Mouse (Mus musculus) ES-E14 (cell line): ENCODE results near the gene Calml4. TPM values are rescaled to one million over a fixed set of nuclear protein-coding genes. Genes with fewer than 3 reads are reported as not detected.

ENCODE experiments used
- DNase-seq: peaks from one replicate; pipeline ENCODE4 v3.0.0-alpha.2; 2013; ENCODE audit warnings: low read depth, low spot score
- H3K27ac ChIP-seq: 2 replicates; pipeline ENCODE4 v1.5.1; 2012; ENCODE audit warnings: low read depth, mild to moderate bottlenecking, low read length, moderate library complexity, mixed read lengths; ENCODE audit not compliant: poor library complexity, insufficient read depth, severe bottlenecking
- H3K36me3 ChIP-seq: 2 replicates; pipeline ENCODE4 v1.6.1; 2012; ENCODE audit warnings: mild to moderate bottlenecking, low read length, moderate library complexity, mixed read lengths; ENCODE audit not compliant: control insufficient read depth, poor library complexity, insufficient read depth, severe bottlenecking
- H3K4me1 ChIP-seq, 2 experiments: fragments of 150-350 bp in 1 of 2; sonication (generic) in 1 of 2; 2 replicates each; pipeline ENCODE4 v1.6.1; 2012; ENCODE audit warnings: low read length in 2 of 2, mild to moderate bottlenecking in 1 of 2, mixed read lengths in 1 of 2; ENCODE audit not compliant: control insufficient read depth in 2 of 2, insufficient read depth in 2 of 2, poor library complexity in 1 of 2
- H3K4me3 ChIP-seq, 2 experiments: fragments of 150-350 bp in 1 of 2; sonication (generic) in 1 of 2; 2 replicates each; pipeline ENCODE4 v1.5.1; 2012; ENCODE audit warnings: low read length in 2 of 2, low read depth in 1 of 2, mild to moderate bottlenecking in 1 of 2, mixed read lengths in 1 of 2; ENCODE audit not compliant: insufficient read depth in 1 of 2, poor library complexity in 1 of 2, severe bottlenecking in 1 of 2
- H3K9ac ChIP-seq: 2 replicates; pipeline ENCODE4 v1.6.1; 2012; ENCODE audit warnings: low read depth, mild to moderate bottlenecking, low read length, mixed read lengths; ENCODE audit not compliant: poor library complexity, insufficient read depth, severe bottlenecking
- H3K9me3 ChIP-seq: fragments of 150-350 bp; sonication (generic); 2 replicates; pipeline ENCODE4 v1.6.1; 2012; ENCODE audit warnings: low read depth, mild to moderate bottlenecking, low read length; ENCODE audit not compliant: control insufficient read depth, insufficient read depth
- CHD2 ChIP-seq: IDR thresholded peaks from 2 replicates; pipeline ENCODE4 v1.6.1; 2014; ENCODE audit warnings: mild to moderate bottlenecking, low read depth, low read length, inconsistent platforms
- HCFC1 ChIP-seq: IDR thresholded peaks from 2 replicates; pipeline ENCODE4 v1.6.1; 2012; ENCODE audit warnings: low read length, inconsistent platforms, borderline replicate concordance; ENCODE audit not compliant: insufficient read depth
- MAFK ChIP-seq: IDR thresholded peaks from 2 replicates; pipeline ENCODE4 v1.6.1; 2014; ENCODE audit warnings: mild to moderate bottlenecking, low read depth, low read length, inconsistent platforms; ENCODE audit not compliant: insufficient read depth
- ZC3H11A ChIP-seq: IDR thresholded peaks from 2 replicates; pipeline ENCODE4 v1.6.1; 2012; ENCODE audit warnings: low read depth, mild to moderate bottlenecking, inconsistent platforms, low read length, borderline replicate concordance
- ZNF384 ChIP-seq: IDR thresholded peaks from 2 replicates; pipeline ENCODE4 v1.6.1; 2012; ENCODE audit warnings: low read depth, low read length, inconsistent platforms
- in situ Hi-C, 2 experiments: fragments of 600-800 bp; cut with MboI; formaldehyde crosslinking; loops; one replicate each; pipeline ENCODE4 v1.15.1; 2025; ENCODE audit warnings: low sequenced_read_pairs in 2 of 2, inconsistent platforms in 1 of 2; ENCODE audit not compliant: unreplicated experiment in 2 of 2
- total RNA-seq: library from RNA; depleted of rRNA; stranded (reverse); fragments of 300-350 nt; gene quantifications from 2 replicates; pipeline ENCODE4 v1.2.3, GENCODE M21; 2012

Gene Calml4
- total RNA-seq, 1 experiment = 10.2 TPM

DNA sequence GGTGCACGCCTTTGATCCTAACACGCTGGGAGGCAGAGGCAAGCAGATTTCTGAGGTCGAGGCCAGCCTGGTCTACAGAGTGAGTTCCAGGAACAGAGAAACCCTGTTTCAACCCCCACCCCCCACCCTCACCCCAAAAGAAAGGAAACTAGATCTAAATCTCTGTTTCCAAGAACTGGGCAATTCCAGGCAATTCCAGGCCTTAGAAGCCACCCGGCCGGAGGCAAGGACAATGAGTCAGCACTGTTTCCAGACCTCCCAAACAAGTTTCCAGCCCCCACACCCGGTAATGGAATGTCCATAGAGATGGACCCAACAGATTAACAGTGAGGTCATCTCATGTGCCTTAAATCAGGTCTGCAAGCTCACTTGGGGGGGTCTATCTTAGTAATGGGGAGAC is 28.0 kb upstream of the Calml4 start:
- in situ Hi-C loops = no loop called here
- H3K9ac ChIP-seq = peak overlapping the region; percentile 52
- H3K9me3 ChIP-seq = no peaks in the 10 kb centered on the region
- peak overlapping the region; percentile 1 to 6; a peak in 1 of 4 replicates for H3K4me3 ChIP-seq
- H3K36me3 ChIP-seq = no peaks in the 10 kb centered on the region
- TF ChIP-seq ZNF384 (no peak), MAFK (peak; percentile 96), ZC3H11A (no peak), HCFC1 (no peak), CHD2 (peak; percentile 42; the same call in 1 of the 2 replicates)
- peaks cover 3 to 10% of the 10 kb centered on the region in 2 experiments; a peak in 3 of 4 replicates for H3K4me1 ChIP-seq
- no peak for DNase-seq
- peak overlapping the region; percentile 94 for H3K27ac ChIP-seq

DNA sequence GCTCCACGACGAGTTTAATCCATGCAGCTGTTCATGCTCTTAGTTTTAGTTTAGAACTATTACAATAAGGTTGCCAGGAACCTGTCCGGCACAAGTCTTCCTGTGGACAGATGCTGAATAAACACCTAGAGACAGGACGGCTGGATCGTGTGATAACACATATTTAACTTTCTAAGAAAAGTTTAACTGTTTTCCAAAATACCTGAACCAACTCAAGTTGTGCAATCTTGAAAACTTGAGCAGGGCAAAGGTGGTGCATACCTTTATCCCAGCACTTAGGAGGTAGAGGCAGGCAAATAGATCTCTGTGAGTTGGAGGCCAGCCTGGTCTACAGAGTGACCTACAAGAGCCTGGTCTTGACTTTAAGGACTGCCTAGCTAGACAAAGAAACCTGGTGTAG is 23.0 kb upstream of the Calml4 start:
- no peak for DNase-seq
- no peak for TF ChIP-seq ZNF384
- TF ChIP-seq HCFC1 = no peak
- no peaks in the 10 kb centered on the region for H3K36me3 ChIP-seq
- H3K4me3 ChIP-seq = no peak overlapping the region
- H3K9ac ChIP-seq = no peak overlapping the region
- no peaks in the 10 kb centered on the region for H3K9me3 ChIP-seq
- no peak overlapping the region for H3K27ac ChIP-seq
- peaks cover 6 to 16% of the 10 kb centered on the region in 2 experiments; a peak in 3 of 4 replicates for H3K4me1 ChIP-seq
- in situ Hi-C loops = no loop called here

DNA sequence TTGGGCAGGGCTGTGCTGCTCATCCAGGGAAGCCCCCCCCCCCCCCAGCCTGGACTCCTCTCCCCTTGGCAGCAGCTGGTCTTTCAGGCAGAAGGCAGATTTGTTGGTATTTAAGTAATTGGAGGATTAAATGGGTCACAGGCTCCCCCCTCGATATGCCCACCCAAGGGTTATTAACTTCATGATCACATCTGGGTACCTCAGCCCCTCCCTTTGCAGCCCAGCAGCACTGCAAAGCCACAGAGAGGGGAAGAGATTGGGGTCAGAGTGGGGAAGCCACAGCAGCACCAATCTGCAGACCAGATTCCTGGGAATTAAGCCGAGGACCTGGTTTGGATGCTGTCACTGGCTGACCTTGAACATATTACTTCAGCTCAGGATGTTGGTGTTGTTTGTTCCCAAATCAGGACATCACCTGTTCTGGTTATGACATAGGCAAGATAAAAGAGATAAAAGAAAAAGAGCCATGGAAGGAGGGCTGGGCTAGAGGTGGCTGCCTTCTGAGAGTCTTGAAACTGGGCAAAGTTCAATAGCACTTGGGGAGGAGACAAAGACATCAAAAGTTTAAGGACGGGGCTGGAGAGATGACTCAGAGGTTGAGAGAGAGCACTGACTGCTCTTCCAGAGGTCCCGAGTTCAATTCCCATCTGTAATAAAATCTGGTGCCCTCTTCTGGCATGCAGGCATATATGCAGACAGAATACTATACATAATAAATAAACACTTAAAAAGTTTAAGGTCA is 22.0 kb upstream of the Calml4 start:
- TF ChIP-seq HCFC1 (no peak), MAFK (no peak)
- in situ Hi-C loops = no loop called here
- Histone ChIP-seq H3K9me3 (no peaks in the 10 kb centered on the region), H3K4me1 (peaks cover 5 to 13% of the 10 kb centered on the region in 2 experiments; a peak in 3 of 4 replicates), H3K4me3 (no peak overlapping the region), H3K27ac (no peak overlapping the region), H3K9ac (no peak overlapping the region), H3K36me3 (no peaks in the 10 kb centered on the region)
- DNase-seq = no peak

DNA sequence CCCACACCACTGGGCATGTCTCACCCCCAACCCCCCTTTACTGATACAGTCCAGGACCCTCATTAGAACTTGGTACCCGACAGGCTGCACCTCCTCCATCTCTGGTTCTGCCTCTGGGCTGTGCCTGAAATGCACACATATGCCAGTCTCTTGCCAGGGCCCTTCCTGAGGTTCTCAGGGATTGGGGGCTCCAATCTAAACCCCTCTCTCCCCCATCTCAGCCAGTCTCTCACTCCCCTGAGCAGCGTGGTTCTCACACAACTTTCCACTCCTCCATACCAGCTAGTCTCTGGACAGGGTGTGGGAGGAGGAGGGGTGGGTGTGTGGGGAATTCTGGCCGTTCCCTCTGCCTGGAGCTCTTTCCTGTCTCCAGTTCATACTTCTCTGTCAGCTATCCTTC is 20.3 kb upstream of the Calml4 start:
- H3K9me3 ChIP-seq = no peaks in the 10 kb centered on the region
- H3K4me3 ChIP-seq = peak overlapping the region in 1 of 2 experiments; percentile 59; a peak in 1 of 4 replicates
- TF ChIP-seq MAFK = no peak
- no peak for TF ChIP-seq ZC3H11A
- TF ChIP-seq HCFC1 = no peak
- TF ChIP-seq CHD2 = no peak
- TF ChIP-seq ZNF384 = no peak
- no peak overlapping the region for H3K27ac ChIP-seq
- peaks cover 3 to 13% of the 10 kb centered on the region in 2 experiments; a peak in 3 of 4 replicates for H3K4me1 ChIP-seq
- H3K9ac ChIP-seq = no peak overlapping the region
- no peak for DNase-seq
- no peaks in the 10 kb centered on the region for H3K36me3 ChIP-seq
- in situ Hi-C loops = no loop called here

DNA sequence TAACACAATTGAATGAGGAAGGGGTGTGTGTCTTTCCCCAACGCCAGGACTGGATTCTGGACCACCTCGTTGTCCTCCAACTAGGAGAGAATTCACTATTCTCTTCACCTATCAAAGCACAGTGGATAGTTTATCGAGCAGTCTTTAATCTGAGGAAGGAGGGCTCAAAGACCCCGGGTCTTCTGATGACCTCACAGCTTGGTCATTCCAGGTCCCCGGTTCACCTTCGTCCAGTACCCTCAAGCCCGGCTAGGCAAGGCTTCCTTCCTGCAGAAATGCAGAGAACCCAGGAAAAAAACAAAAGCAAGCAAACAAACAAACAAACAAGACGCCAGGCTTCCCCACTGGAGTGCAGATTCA is 19.8 kb upstream of the Calml4 start:
- Histone ChIP-seq H3K27ac (no peak overlapping the region), H3K36me3 (no peaks in the 10 kb centered on the region), H3K4me3 (peak overlapping the region; percentile 59 to 80), H3K9me3 (no peaks in the 10 kb centered on the region), H3K4me1 (peaks cover 3 to 13% of the 10 kb centered on the region in 2 experiments; a peak in 3 of 4 replicates), H3K9ac (peak overlapping the region; percentile 53; the same call in 1 of the 2 replicates)
- no peak for DNase-seq
- in situ Hi-C loops = no loop called here
- no peak for TF ChIP-seq ZNF384
- no peak for TF ChIP-seq CHD2
- TF ChIP-seq MAFK = no peak
- TF ChIP-seq ZC3H11A = no peak
- TF ChIP-seq HCFC1 = no peak
